Mouse (Mus musculus) embryo, embryonic 11 days (tissue): Measurements from ENCODE around the gene Cdr2.
A peak's percentile ranks its signal among the peaks of the same experiment; 100 is the strongest.
"Not testable (repeated sequence)": the region's sequence is repeated elsewhere in the genome, so short reads cannot be mapped to it uniquely, and the experiment has no call there.

Source experiments
- DNase-seq: peaks from one replicate; pipeline ENCODE4 v3.0.0-alpha.2; 2015

Gene Cdr2

GRCm38 (mm10) chr7:120970112-120970511, 12.0 kb downstream of the Cdr2 start:
- no peak for DNase-seq

- DNase-seq = no peak
Measured at GRCm38 (mm10) chr7:120969221-120969620, 12.9 kb downstream of the Cdr2 start.

GRCm38 (mm10) chr7:120963126-120963525, 19.0 kb downstream of the Cdr2 start:
- no peak for DNase-seq

GRCm38 (mm10) chr7:120961893-120962292, 20.2 kb downstream of the Cdr2 start:
- no peak for DNase-seq

- DNase-seq = no peak
Measured at GRCm38 (mm10) chr7:120960601-120961000, 21.5 kb downstream of the Cdr2 start.

GRCm38 (mm10) chr7:120960116-120960515, 22.0 kb downstream of the Cdr2 start:
- no peak for DNase-seq

GRCm38 (mm10) chr7:120953591-120953990, 28.5 kb downstream of the Cdr2 start:
- not testable (repeated sequence) for DNase-seq

- no peak for DNase-seq
Measured at GRCm38 (mm10) chr7:120943936-120944509, 38.1 kb downstream of the Cdr2 start.

- DNase-seq = no peak
Measured at GRCm38 (mm10) chr7:120942506-120942905, 39.6 kb downstream of the Cdr2 start.

- no peak for DNase-seq
Measured at GRCm38 (mm10) chr7:120941214-120941613, 40.9 kb downstream of the Cdr2 start.

GRCm38 (mm10) chr7:120940343-120940742, 41.8 kb downstream of the Cdr2 start:
- DNase-seq = no peak

GRCm38 (mm10) chr7:120938206-120938605, 43.9 kb downstream of the Cdr2 start:
- DNase-seq = no peak

GRCm38 (mm10) chr7:120936522-120936921, 45.6 kb downstream of the Cdr2 start:
- DNase-seq = no peak

- peak; percentile 71 for DNase-seq
Measured at GRCm38 (mm10) chr7:120934716-120935115, 47.4 kb downstream of the Cdr2 start.

GRCm38 (mm10) chr7:120933680-120934195, 48.4 kb downstream of the Cdr2 start:
- DNase-seq = no peak

GRCm38 (mm10) chr7:120933110-120933509, 49.0 kb downstream of the Cdr2 start:
- no peak for DNase-seq

GRCm38 (mm10) chr7:120918526-120918962, 63.6 kb downstream of the Cdr2 start:
- DNase-seq = peak; percentile 83

- DNase-seq = peak; percentile 97
Measured at GRCm38 (mm10) chr7:120917592-120918461, 64.3 kb downstream of the Cdr2 start, which contains the start of gene Polr3e. Polr3e (plus strand) TSS chr7:120917744.

- DNase-seq = no peak
Measured at GRCm38 (mm10) chr7:120917279-120917591, 64.9 kb downstream of the Cdr2 start.

- peak; percentile 25 for DNase-seq
Measured at GRCm38 (mm10) chr7:120916262-120916875, 65.7 kb downstream of the Cdr2 start.

GRCm38 (mm10) chr7:120913332-120913731, 68.8 kb downstream of the Cdr2 start:
- peak; percentile 14 for DNase-seq

GRCm38 (mm10) chr7:120911268-120911667, 70.8 kb downstream of the Cdr2 start:
- DNase-seq = not testable (repeated sequence)

- not testable (repeated sequence) for DNase-seq
Measured at GRCm38 (mm10) chr7:120910172-120910571, 71.9 kb downstream of the Cdr2 start.
